Mouse (Mus musculus) bone marrow, adult 2 months (tissue): Measurements from ENCODE around the gene Id4. TPM values are rescaled to one million over a fixed set of nuclear protein-coding genes. Genes with fewer than 3 reads are reported as not detected.

ENCODE experiments used
- H3K27ac ChIP-seq: fragments of 200-500 bp; 2 replicates; pipeline ENCODE4 v1.5.1; 2012; ENCODE audit warnings: low read depth, mild to moderate bottlenecking, control low read depth, inconsistent platforms, low read length; ENCODE audit not compliant: control insufficient read depth, poor library complexity, insufficient read depth
- H3K4me1 ChIP-seq: fragments of 200-500 bp; 2 replicates; pipeline ENCODE4 v1.6.1; 2011; ENCODE audit warnings: low read length; ENCODE audit not compliant: control insufficient read depth, insufficient read depth
- H3K4me3 ChIP-seq: fragments of 200-500 bp; replicated peaks from 2 replicates; pipeline ENCODE3; 2011; ENCODE audit warnings: mild to moderate bottlenecking, low read depth, low read length, control low read depth; ENCODE audit not compliant: control insufficient read depth
- CTCF ChIP-seq: fragments of 200-500 bp; IDR thresholded peaks from 2 replicates; pipeline ENCODE4 v1.5.1; 2011; ENCODE audit warnings: low read length, control low read depth; ENCODE audit not compliant: control insufficient read depth, insufficient read depth
- POLR2A ChIP-seq: fragments of 200-500 bp; IDR thresholded peaks from 2 replicates; pipeline ENCODE4 v1.6.1; 2011; ENCODE audit warnings: low read depth, mild to moderate bottlenecking, control low read depth, low read length, borderline replicate concordance; ENCODE audit not compliant: control insufficient read depth
- WGBS: fragments of 180-500 bp; shearing (Covaris S2); methylation state at CpG from one replicate; pipeline ENCODE4 v1.1.7; 2018; 5-methylcytosine and 5-hydroxymethylcytosine counted together
- polyA plus RNA-seq: library from polyadenylated mRNA; stranded (reverse); fragments of >200 nt; gene quantifications from 2 replicates; pipeline ENCODE4 v1.2.4, GENCODE M21; 2011; ENCODE audit warnings: low replicate concordance; ENCODE audit not compliant: missing spikeins, insufficient read depth, insufficient read length

Gene Id4
- polyA plus RNA-seq, 1 experiment, result 3.4 TPM

GRCm38 (mm10) chr13:48284918-48285693, 24.1 kb downstream of the Id4 start:
- TF ChIP-seq POLR2A, result no peak
- no peak for TF ChIP-seq CTCF
- Histone ChIP-seq H3K4me1 (no peaks in the 10 kb centered on the region), H3K27ac (no peak overlapping the region), H3K4me3 (no peak overlapping the region)
- 81% methylated on average over 9 of the region's 9 CpGs for WGBS

GRCm38 (mm10) chr13:48290427-48290826, 29.4 kb downstream of the Id4 start:
- Histone ChIP-seq H3K4me3 (no peak overlapping the region), H3K27ac (no peak overlapping the region), H3K4me1 (no peaks in the 10 kb centered on the region)
- 79% methylated on average over 13 of the region's 13 CpGs for WGBS
- no peak for TF ChIP-seq POLR2A
- TF ChIP-seq CTCF, result no peak

GRCm38 (mm10) chr13:48314500-48314899, 53.5 kb downstream of the Id4 start:
- H3K4me1 ChIP-seq, result no peaks in the 10 kb centered on the region; the same call in 1 of the 2 replicates
- H3K27ac ChIP-seq, result no peak overlapping the region
- no peak overlapping the region for H3K4me3 ChIP-seq
- TF ChIP-seq CTCF (no peak), POLR2A (no peak)
- 48% methylated on average over 7 of the region's 7 CpGs for WGBS
